Mouse (Mus musculus) urinary bladder, postnatal 14 days (tissue): ENCODE results near the gene Prss28.

Experiments
- DNase-seq: peaks from one replicate; pipeline ENCODE4 v3.0.0; 2021; ENCODE audit warnings: low spot score

Gene Prss28

GRCm38 (mm10) chr17:25341490-25341889 lies 33.0 kb downstream of the Prss28 start:
- no peak for DNase-seq

- DNase-seq, result no peak
These were observed 37.0 kb downstream of the Prss28 start, which contains the start of gene Tpsab1 for GRCm38 (mm10) chr17:25345462-25345861. Gene Tpsab1 (minus strand): TSS chr17:25345562.

GRCm38 (mm10) chr17:25361291-25361690 lies 52.8 kb downstream of the Prss28 start:
- no peak for DNase-seq
